Mouse (Mus musculus) MEL (cell line): ENCODE measurements around the gene Zfp345. TPM values are rescaled to one million over a fixed set of nuclear protein-coding genes. Genes with fewer than 3 reads are reported as not detected.
"Not testable (repeated sequence)": the region's sequence is repeated elsewhere in the genome, so short reads cannot be mapped to it uniquely, and the experiment has no call there.

Experiments
- DNase-seq: peaks from one replicate; pipeline ENCODE4 v3.0.0; 2011; ENCODE audit warnings: low read depth, low spot score
- H3K27ac ChIP-seq: 2 replicates; pipeline ENCODE4 v1.5.1; 2012; ENCODE audit warnings: low read depth, mild to moderate bottlenecking, control low read depth, low read length, moderate library complexity; ENCODE audit not compliant: control insufficient read depth
- H3K27me3 ChIP-seq, 2 experiments: fragments of 150-350 bp in 1 of 2; sonication (generic) in 1 of 2; 2 replicates each; pipeline ENCODE4 v1.6.1; 2012; ENCODE audit warnings: low read length in 2 of 2, mild to moderate bottlenecking in 2 of 2, improper control_type of control experiment in 1 of 2, moderate library complexity in 1 of 2; ENCODE audit not compliant: insufficient read depth in 2 of 2, control insufficient read depth in 1 of 2
- H3K36me3 ChIP-seq, 2 experiments: 2 replicates each; pipeline ENCODE4 v1.6.1; 2012 to 2014; ENCODE audit warnings: low read length in 2 of 2, improper control_type of control experiment in 1 of 2, inconsistent platforms in 1 of 2, mild to moderate bottlenecking in 1 of 2; ENCODE audit not compliant: insufficient read depth in 2 of 2, control insufficient read depth in 1 of 2
- H3K4me1 ChIP-seq, 2 experiments: fragments of 150-350 bp in 1 of 2; sonication (generic) in 1 of 2; 2 replicates each; pipeline ENCODE4 v1.6.1; 2012; ENCODE audit warnings: low read length in 2 of 2, improper control_type of control experiment in 1 of 2, mild to moderate bottlenecking in 1 of 2; ENCODE audit not compliant: insufficient read depth in 2 of 2, control insufficient read depth in 1 of 2
- H3K4me3 ChIP-seq, 2 experiments: fragments of 150-350 bp in 1 of 2; sonication (generic) in 1 of 2; 2 replicates each; pipeline ENCODE4 v1.5.1; 2012; ENCODE audit warnings: low read depth in 2 of 2, low read length in 2 of 2, mild to moderate bottlenecking in 2 of 2, moderate library complexity in 2 of 2, control low read depth in 1 of 2, improper control_type of control experiment in 1 of 2; ENCODE audit not compliant: control insufficient read depth in 1 of 2, insufficient read depth in 1 of 2
- H3K79me2 ChIP-seq: 2 replicates; pipeline ENCODE4 v1.6.1; 2012; ENCODE audit warnings: mild to moderate bottlenecking, low read length, moderate library complexity; ENCODE audit not compliant: control insufficient read depth, poor library complexity, insufficient read depth
- H3K9ac ChIP-seq: 2 replicates; pipeline ENCODE4 v1.6.1; 2012; ENCODE audit warnings: low read depth, mild to moderate bottlenecking, control low read depth, low read length, moderate library complexity; ENCODE audit not compliant: control insufficient read depth, poor library complexity, severe bottlenecking
- H3K9me3 ChIP-seq: fragments of 150-350 bp; sonication (generic); replicated peaks from 2 replicates; pipeline ENCODE4 v1.6.1; 2012; ENCODE audit warnings: mild to moderate bottlenecking, low read length, improper control_type of control experiment, moderate library complexity; ENCODE audit not compliant: insufficient read depth
- BHLHE40 ChIP-seq: IDR thresholded peaks from 2 replicates; pipeline ENCODE4 v1.6.1; 2012; ENCODE audit warnings: low read depth, mild to moderate bottlenecking, inconsistent platforms, low read length, improper control_type of control experiment, borderline replicate concordance
- CHD2 ChIP-seq: IDR thresholded peaks from 2 replicates; pipeline ENCODE4 v1.6.1; 2011; ENCODE audit warnings: low read length, improper control_type of control experiment
- ELF1 ChIP-seq: IDR thresholded peaks from 2 replicates; pipeline ENCODE4 v1.6.1; 2014; ENCODE audit warnings: low read depth, mild to moderate bottlenecking, inconsistent platforms, low read length, improper control_type of control experiment, moderate library complexity
- EP300 ChIP-seq, 2 experiments: IDR thresholded peaks; 2 replicates each; pipeline ENCODE4 v1.6.1; 2011; ENCODE audit warnings: improper control_type of control experiment in 2 of 2, low read length in 2 of 2, low read depth in 1 of 2, mild to moderate bottlenecking in 1 of 2
- HCFC1 ChIP-seq: IDR thresholded peaks from 2 replicates; pipeline ENCODE4 v1.6.1; 2012; ENCODE audit warnings: low read depth, mild to moderate bottlenecking, inconsistent platforms, low read length, improper control_type of control experiment, moderate library complexity
- MAFK ChIP-seq: IDR thresholded peaks from 2 replicates; pipeline ENCODE4 v1.6.1; 2011; ENCODE audit warnings: low read depth, mild to moderate bottlenecking, low read length, improper control_type of control experiment, borderline replicate concordance
- MAX ChIP-seq: IDR thresholded peaks from 2 replicates; pipeline ENCODE4 v1.6.1; 2011; ENCODE audit warnings: low read length, improper control_type of control experiment
- MAZ ChIP-seq: IDR thresholded peaks from 2 replicates; pipeline ENCODE4 v1.6.1; 2012; ENCODE audit warnings: low read depth, mild to moderate bottlenecking, inconsistent platforms, low read length, improper control_type of control experiment
- MEF2A ChIP-seq: IDR thresholded peaks from 2 replicates; pipeline ENCODE4 v1.6.1; 2014; ENCODE audit warnings: low read depth, mild to moderate bottlenecking, inconsistent platforms, low read length, improper control_type of control experiment; ENCODE audit not compliant: poor library complexity, insufficient replicate concordance, severe bottlenecking; ENCODE audit errors: extremely low read depth
- MYB ChIP-seq: IDR thresholded peaks from 2 replicates; pipeline ENCODE4 v1.6.1; 2011; ENCODE audit warnings: mild to moderate bottlenecking, low read depth, low read length, improper control_type of control experiment
- NELFE ChIP-seq: IDR thresholded peaks from 2 replicates; pipeline ENCODE4 v1.6.1; 2011; ENCODE audit warnings: low read depth, low read length, improper control_type of control experiment
- NRF1 ChIP-seq: IDR thresholded peaks from 2 replicates; pipeline ENCODE4 v1.6.1; 2014; ENCODE audit warnings: low read depth, mild to moderate bottlenecking, inconsistent platforms, low read length, improper control_type of control experiment, moderate library complexity; ENCODE audit not compliant: poor library complexity, insufficient read depth, severe bottlenecking
- POLR2AphosphoS2 ChIP-seq: IDR thresholded peaks from 2 replicates; pipeline ENCODE4 v1.6.1; 2011; ENCODE audit warnings: low read length, improper control_type of control experiment
- TAL1 ChIP-seq: IDR thresholded peaks from 2 replicates; pipeline ENCODE4 v1.6.1; 2012; ENCODE audit warnings: mild to moderate bottlenecking, inconsistent platforms, low read length, moderate library complexity, mixed read lengths
- USF2 ChIP-seq, 2 experiments: IDR thresholded peaks; 2 replicates each; pipeline ENCODE4 v1.6.1; 2011 to 2012; ENCODE audit warnings: improper control_type of control experiment in 2 of 2, low read length in 2 of 2, borderline replicate concordance in 1 of 2, inconsistent platforms in 1 of 2, low read depth in 1 of 2, mild to moderate bottlenecking in 1 of 2; ENCODE audit not compliant: insufficient read depth in 1 of 2
- ZC3H11A ChIP-seq: IDR thresholded peaks from 2 replicates; pipeline ENCODE4 v1.6.1; 2012; ENCODE audit warnings: low read depth, mild to moderate bottlenecking, inconsistent platforms, low read length, improper control_type of control experiment
- ZMIZ1 ChIP-seq: IDR thresholded peaks from 2 replicates; pipeline ENCODE4 v1.6.1; 2012; ENCODE audit warnings: low read depth, mild to moderate bottlenecking, inconsistent platforms, low read length, improper control_type of control experiment, moderate library complexity
- ZNF384 ChIP-seq: IDR thresholded peaks from 2 replicates; pipeline ENCODE4 v1.6.1; 2012; ENCODE audit warnings: low read depth, mild to moderate bottlenecking, inconsistent platforms, low read length, improper control_type of control experiment
- polyA plus RNA-seq, 2 experiments: library from polyadenylated mRNA; stranded (reverse) in 1 of 2; unstranded in 1 of 2; fragments of >175 nt in 1 of 2; fragments of >200 nt in 1 of 2; gene quantifications; 2 replicates each; pipeline versions ENCODE4 v1.2.1 to v1.2.4; 2012; ENCODE audit warnings: low replicate concordance in 2 of 2, low read depth in 1 of 2; ENCODE audit not compliant: insufficient read length in 2 of 2, insufficient read depth in 1 of 2, missing spikeins in 1 of 2
- total RNA-seq: library from RNA; depleted of rRNA; stranded (reverse); fragments of 300-350 nt; gene quantifications from 2 replicates; pipeline ENCODE4 v1.2.3, GENCODE M21; 2012

Zfp345 gene
- total and polyA plus RNA-seq, 3 experiments: 1.0 to 254 (median 3.0) TPM

DNA sequence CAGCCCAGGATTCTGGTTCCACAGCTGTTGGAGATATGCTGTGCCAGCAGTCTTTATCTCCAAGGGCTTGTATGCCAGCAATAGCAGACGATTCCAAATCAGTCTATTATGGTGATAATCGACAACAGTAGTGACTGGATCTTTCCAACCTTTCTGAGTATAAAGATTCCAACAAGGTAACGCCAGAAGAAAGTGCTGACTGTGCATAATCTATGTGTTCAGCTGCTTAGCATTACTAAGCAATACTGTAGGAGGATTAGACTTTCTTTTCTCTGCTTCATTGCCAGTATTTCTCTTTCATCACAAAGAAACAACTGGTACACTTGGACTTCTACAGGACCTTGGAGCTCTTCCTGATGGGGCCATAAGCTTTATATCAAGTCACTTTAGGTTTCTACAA, 27.9 kb upstream of the Zfp345 start:
- H3K79me2 ChIP-seq: no peaks in the 10 kb centered on the region
- no peak overlapping the region for H3K9ac ChIP-seq
- H3K4me3 ChIP-seq: no peak overlapping the region
- no peak overlapping the region for H3K27ac ChIP-seq
- H3K27me3 ChIP-seq: no peaks in the 10 kb centered on the region
- no peak for TF ChIP-seq USF2 (IDR thresholded peaks at IDR 0.05; ENCODE audit: borderline replicate concordance in 1 of 2, insufficient read depth in 1 of 2, low read depth in 1 of 2, low read length in 2 of 2)
- no peak for TF ChIP-seq ZMIZ1
- TF ChIP-seq MYB: no peak
- DNase-seq: no peak
- H3K9me3 ChIP-seq: no peaks in the 10 kb centered on the region
- no peaks in the 10 kb centered on the region for H3K36me3 ChIP-seq
- no peaks in the 10 kb centered on the region for H3K4me1 ChIP-seq

DNA sequence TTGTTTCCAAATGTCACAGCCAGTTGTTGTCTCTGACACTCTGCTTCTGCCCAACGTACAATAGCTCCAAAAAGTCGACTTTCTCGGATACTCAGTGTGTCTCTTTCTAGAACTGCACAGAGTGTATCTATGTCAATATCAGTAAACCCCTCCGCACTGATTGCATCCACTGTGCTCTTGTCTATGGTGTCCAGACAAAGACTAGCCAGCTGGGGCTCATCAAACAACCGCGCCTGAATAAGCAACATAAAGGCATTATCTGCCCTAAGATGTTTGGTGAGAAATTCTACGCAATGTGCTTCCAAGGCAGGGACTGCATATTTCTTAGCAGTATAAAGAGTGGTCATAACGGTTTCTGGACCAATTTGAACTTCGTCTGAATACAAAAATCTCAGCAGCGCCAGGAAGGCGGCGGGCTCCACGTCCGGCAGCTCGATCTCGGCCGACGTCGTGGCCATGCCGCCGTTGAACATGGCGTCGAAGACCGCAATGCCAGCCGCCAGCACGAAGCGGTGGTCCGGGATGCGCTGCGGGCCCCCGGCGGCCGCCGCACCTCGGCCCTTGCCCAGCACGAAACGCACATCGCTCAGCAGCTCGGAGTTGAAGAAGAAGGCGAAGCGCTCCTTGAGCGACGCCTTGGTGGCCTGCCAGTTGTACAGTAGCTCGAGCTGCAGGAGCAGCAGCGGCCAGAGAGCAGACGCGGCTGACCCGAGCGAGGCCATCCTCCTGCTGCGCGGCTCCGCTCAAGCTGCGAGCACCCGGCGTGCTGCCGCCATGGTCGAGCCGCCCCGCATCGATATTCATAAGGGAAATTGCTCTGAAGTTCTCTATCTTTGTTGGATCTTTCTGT, 15.5 kb upstream of the Zfp345 start:
- not testable (repeated sequence) for H3K27ac ChIP-seq, H3K9ac ChIP-seq, H3K9me3 ChIP-seq, H3K4me3 ChIP-seq, H3K27me3 ChIP-seq, DNase-seq, H3K36me3 ChIP-seq, H3K4me1 ChIP-seq, H3K79me2 ChIP-seq

DNA sequence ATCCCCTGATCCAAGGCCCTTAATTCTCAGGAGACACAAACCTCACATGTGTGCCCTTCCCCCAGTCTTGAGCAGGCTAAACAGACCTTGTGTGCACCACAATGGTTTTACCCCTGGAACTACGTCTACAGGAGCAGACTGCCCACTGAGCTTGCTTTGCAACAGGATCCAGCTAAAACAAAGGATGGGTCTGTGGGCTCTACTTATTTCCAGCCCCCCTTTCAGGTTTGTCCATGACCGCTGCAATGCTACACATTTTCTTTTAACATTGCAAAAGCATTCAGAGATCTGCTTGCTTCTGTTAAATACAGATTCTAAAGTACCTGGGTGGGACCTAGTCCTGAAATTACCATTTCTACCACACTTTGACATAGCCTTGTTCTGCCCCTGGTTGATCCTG, 8.1 kb upstream of the Zfp345 start:
- Histone ChIP-seq H3K27me3 (no peaks in the 10 kb centered on the region), H3K79me2 (no peaks in the 10 kb centered on the region), H3K36me3 (no peaks in the 10 kb centered on the region), H3K27ac (no peak overlapping the region), H3K4me1 (no peaks in the 10 kb centered on the region), H3K4me3 (no peak overlapping the region), H3K9me3 (no peaks in the 10 kb centered on the region), H3K9ac (no peak overlapping the region)
- TF ChIP-seq HCFC1: no peak
- no peak for TF ChIP-seq CHD2
- no peak for TF ChIP-seq MAZ
- no peak for TF ChIP-seq TAL1
- TF ChIP-seq ZC3H11A: no peak
- no peak for TF ChIP-seq MEF2A
- TF ChIP-seq BHLHE40: no peak
- no peak for TF ChIP-seq EP300 (IDR thresholded peaks at IDR 0.05; ENCODE audit: low read depth in 1 of 2, low read length in 2 of 2)
- TF ChIP-seq NELFE: no peak
- TF ChIP-seq ZMIZ1: no peak
- TF ChIP-seq ZNF384: no peak
- TF ChIP-seq MAFK: no peak
- no peak for TF ChIP-seq POLR2AphosphoS2
- no peak for TF ChIP-seq MAX
- TF ChIP-seq NRF1: no peak
- no peak for TF ChIP-seq ELF1
- no peak for DNase-seq

DNA sequence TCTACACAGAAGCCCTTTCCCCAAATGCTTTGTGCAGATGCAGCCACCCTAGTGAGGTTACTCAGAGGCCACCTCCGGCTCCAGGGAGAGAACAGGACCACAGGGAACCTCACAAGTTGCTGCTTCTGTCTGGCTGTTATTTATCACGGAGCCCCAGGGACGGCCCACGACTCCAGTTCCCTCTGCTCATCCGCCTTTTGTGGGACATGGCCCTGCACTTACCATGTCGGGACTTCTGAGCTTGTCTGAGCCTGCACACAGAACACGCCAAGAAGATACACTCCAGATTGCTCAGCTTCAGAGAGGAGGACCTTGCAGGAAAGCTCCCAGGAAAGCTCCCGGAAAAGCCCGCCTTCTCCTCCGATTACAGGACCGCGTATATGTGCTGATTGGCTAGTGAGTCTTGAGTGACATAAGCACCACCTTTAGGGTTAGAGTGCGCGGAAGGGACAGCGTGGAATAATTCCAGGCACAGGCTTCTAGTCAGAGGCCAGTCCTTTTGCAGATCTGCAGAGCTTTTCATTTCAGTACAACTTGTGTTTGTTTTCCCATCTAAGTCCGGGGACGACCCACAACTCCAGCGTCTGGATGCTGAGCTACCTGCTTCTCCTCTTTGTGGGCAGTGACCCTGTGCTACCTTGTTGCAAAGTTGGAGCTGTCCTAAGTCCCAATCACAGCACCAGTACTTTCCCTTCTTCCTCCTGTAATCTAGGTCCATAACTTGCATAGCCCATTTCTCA, 33.5 kb downstream of the Zfp345 start, which contains the start of gene Zfp442:
Gene Zfp442 (minus strand): TSS at position 307 of the 740 bp plus-strand sequence.
- H3K27ac ChIP-seq, H3K9me3 ChIP-seq, DNase-seq, H3K79me2 ChIP-seq, H3K4me3 ChIP-seq, H3K36me3 ChIP-seq, H3K4me1 ChIP-seq, H3K9ac ChIP-seq, H3K27me3 ChIP-seq: not testable (repeated sequence)
